Mouse (Mus musculus) lung, adult 2 months (tissue): ENCODE measurements around the gene Hdac9.

Experiments used
- CTCF ChIP-seq: fragments of 200-500 bp; IDR thresholded peaks from 2 replicates; pipeline ENCODE4 v1.5.1; 2011; ENCODE audit warnings: mild to moderate bottlenecking, low read length, control low read depth; ENCODE audit not compliant: insufficient read depth
- POLR2A ChIP-seq: fragments of 200-500 bp; IDR thresholded peaks from 2 replicates; pipeline ENCODE4 v1.6.1; 2011; ENCODE audit warnings: low read depth, mild to moderate bottlenecking, control low read depth, low read length, borderline replicate concordance; ENCODE audit errors: extremely low read depth

GRCm38 (mm10) chr12:34582522-34582921 is 334.4 kb downstream of the Hdac9 start:
- TF ChIP-seq POLR2A (no peak), CTCF (no peak)
